Mouse (Mus musculus) WW6 (cell line): Measurements from ENCODE around the gene Kcnmb2.

Experiments
- DNase-seq: peaks from one replicate; pipeline ENCODE4 v3.0.0-alpha.2; 2013; ENCODE audit warnings: low read depth, low spot score

Kcnmb2 gene

GRCm38 (mm10) chr3:32132395-32133004 is 230.2 kb downstream of the Kcnmb2 start:
- no peak for DNase-seq

DNA sequence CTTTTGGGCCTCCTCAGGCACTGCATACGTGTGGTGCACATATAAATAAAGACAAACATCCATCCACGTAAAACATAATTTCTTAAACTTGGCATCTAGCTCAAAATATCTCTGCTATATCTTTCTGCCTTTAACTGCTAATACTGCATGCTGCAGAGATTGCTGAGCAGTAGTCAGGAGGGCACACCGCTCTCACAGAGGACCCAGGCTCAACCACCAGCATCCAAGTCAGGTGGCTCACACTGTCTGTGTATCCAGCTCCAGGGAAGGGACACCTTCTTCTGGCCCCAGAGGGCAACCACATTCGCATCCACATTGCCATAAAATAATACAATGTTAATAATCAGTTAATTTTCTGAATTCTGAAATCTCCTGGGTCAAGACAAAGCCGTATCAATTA is 241.9 kb downstream of the Kcnmb2 start:
- no peak for DNase-seq

GRCm38 (mm10) chr3:32144655-32145054 is 242.3 kb downstream of the Kcnmb2 start:
- no peak for DNase-seq

- DNase-seq: no peak
Observed at GRCm38 (mm10) chr3:32147739-32148138, 245.4 kb downstream of the Kcnmb2 start.

DNA sequence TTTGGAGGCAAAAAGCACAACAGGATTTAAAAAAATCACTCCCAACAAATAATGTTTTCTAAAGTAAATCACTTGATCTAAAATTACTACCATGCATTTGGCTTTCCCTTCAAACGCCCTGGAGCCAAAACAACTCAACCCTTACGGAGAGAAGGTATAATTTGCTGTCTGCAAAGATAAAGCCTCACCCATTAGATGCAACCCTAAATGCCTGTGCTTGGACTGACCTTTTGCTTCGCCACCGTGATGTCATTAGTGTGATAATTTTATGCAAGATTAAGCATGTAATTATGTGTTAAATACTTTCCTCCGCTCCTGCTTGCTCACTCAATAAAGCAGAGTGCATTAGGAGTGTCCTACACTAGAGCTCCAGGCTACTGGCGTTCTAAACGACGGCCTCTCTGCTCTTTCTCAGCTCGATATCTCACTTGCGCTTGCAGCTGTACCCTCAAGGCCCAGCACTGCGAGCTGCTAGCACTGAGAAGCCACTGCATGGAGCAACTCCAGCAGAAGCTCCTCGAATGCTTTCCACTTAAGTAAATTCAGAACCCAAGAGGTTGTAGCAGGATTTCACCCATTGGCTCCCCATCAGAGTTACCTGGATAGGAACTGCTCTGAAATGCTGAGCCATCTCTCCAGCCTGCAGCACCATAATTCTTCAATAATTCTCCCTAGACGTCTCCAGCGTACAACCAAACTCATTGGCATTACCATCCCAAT is 247.7 kb downstream of the Kcnmb2 start:
- no peak for DNase-seq

GRCm38 (mm10) chr3:32180519-32180918 is 278.2 kb downstream of the Kcnmb2 start:
- DNase-seq: no peak

DNA sequence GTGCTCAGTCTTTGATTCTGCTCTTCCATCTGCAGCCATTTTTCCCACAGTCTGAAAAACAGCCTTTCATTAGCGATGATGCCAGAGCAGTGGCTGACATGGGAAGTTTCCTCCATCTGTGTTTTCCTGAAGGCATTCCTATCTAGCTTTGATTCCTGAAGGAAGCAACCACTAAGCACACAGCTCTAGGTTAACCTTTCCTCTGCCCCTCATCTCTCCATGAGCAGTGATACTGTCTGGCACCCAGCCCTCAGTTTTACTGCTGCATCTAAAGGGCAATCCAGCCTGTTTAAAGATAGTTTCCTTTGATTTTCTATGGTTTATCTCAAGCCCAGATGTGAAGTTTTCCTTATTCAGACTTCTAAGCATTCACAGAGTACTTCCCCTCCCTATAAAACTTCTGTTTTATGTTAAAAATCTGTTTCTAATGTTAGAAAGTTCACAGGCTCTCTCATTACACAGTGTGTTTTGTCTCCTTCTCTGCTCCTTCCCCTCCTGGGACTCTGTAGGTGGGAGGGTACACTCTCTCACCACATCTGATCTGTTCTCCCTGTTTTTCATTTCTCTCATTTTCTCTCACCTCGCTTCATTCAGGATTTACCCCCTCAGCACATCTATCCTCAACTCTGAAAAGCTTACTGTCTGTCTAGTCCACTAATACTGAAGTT is 283.7 kb downstream of the Kcnmb2 start:
- DNase-seq: no peak

GRCm38 (mm10) chr3:32188521-32188920 is 286.2 kb downstream of the Kcnmb2 start:
- DNase-seq: peak; percentile 13

GRCm38 (mm10) chr3:32188955-32189354 is 286.6 kb downstream of the Kcnmb2 start:
- DNase-seq: peak; percentile 9

GRCm38 (mm10) chr3:32189956-32190355 is 287.6 kb downstream of the Kcnmb2 start:
- no peak for DNase-seq

DNA sequence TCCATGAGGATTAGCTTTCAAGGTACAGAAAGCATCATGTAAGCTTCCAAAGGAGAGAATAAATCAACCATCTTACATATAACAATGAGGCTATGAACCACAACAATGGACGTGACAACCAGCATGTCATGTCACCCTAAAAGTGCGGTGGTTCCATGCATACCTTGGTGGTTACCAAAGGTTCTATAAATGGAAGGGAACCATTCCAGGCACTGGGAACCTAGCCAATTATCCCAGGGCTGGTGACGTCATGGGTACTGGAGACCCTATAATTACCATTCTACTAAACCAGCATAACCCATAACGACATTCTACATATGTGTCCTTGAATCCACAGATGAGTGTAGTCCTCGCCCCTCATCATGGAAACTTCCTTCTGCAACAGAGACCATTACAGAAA is 291.7 kb downstream of the Kcnmb2 start:
- DNase-seq: no peak

- no peak for DNase-seq
Observed at GRCm38 (mm10) chr3:32226755-32227154, 324.4 kb downstream of the Kcnmb2 start.

- no peak for DNase-seq
Observed at GRCm38 (mm10) chr3:32236766-32237165, 334.5 kb downstream of the Kcnmb2 start.
